Mouse (Mus musculus) heart, adult 2 months (tissue): ENCODE data around the gene Ddx52.

Experiments used
- CTCF ChIP-seq: fragments of 200-600 bp; IDR thresholded peaks from 2 replicates; pipeline ENCODE4 v1.8.1; 2022; ENCODE audit warnings: antibody characterized with exemption, mild to moderate bottlenecking, moderate library complexity
- EP300 ChIP-seq: fragments of 200-500 bp; IDR thresholded peaks from 2 replicates; pipeline ENCODE4 v1.6.1; 2011; ENCODE audit warnings: low read depth, low read length, control low read depth; ENCODE audit not compliant: insufficient read depth

GRCm38 (mm10) chr11:83977810-83978209 is 35.9 kb downstream of the Ddx52 start:
- TF ChIP-seq CTCF (no peak), EP300 (no peak)
